Mouse (Mus musculus): ENCODE data around the gene Fcamr. TPM values are rescaled to one million over a fixed set of nuclear protein-coding genes. Genes with fewer than 3 reads are reported as not detected.

The Fcamr gene
- not detected in 2 replicates for polyA plus RNA-seq (2021; fragmentation: Nextera tagmentation)
- long read RNA-seq, experiment 1, result 0 reads
- long read RNA-seq, experiment 2, result 0 reads

DNA sequence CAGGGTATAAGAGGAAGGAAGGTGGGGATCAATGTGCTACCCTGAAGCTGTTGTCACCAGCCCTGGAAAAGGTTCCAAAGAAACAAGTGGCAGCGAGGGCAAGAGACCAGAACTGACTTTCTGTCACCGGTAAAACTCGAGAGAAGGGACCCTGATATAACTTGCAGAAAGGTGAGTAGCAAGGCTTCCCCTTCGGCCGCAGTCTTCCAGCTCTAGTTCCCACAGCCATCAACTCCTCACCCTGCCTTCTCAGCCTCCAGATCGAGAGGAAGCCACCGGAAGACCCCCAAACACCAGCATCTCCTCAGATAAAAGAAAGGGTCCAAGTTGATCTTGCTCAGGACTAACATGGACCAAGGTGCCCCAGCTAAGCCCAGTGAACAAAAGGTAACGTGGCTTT, at the start of gene Fcamr:
Fcamr (plus strand) TSS at position 301 of the 400 bp plus-strand sequence.

DNA sequence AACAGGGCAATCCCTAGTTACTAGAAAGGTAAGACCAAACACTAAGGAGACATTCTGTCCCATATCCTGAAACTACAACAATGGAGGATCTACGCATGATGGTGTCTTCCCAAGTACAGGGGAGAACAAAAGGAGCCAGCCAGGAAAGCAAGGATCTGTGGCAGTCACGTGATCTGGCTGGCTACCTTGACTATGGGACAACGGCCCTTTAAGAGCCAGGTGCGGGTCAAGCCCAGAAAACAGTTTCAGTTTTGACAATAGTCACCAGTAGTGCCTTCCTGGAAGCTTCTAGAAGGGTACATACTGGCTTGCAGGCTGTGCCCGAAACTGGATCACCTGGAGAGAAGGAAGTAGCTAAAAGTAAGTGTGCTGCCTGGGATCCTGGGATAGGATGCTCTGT, 25.7 kb downstream of the Fcamr start, which contains the start of gene Pigr:
Pigr (plus strand) TSS at position 237 of the 400 bp plus-strand sequence.

Other genes starting within 250 kb of the Fcamr start
- gene Zp3r, start 171.3 kb upstream of the Fcamr start, polyA plus RNA-seq (2021; fragmentation: Nextera tagmentation), result not detected in 2 replicates
- gene C4bp, start 139.3 kb upstream of the Fcamr start, polyA plus RNA-seq (2021; fragmentation: Nextera tagmentation), result not detected in 2 replicates
- not detected in 2 replicates for gene Gm29427, start 85.1 kb upstream of the Fcamr start, polyA plus RNA-seq (2021; fragmentation: Nextera tagmentation)
- 20.3 and 28.7 TPM in 2 replicates for gene Yod1, start 83.6 kb upstream of the Fcamr start, polyA plus RNA-seq (2021; fragmentation: Nextera tagmentation)
- gene Pfkfb2, start 71.6 kb upstream of the Fcamr start, polyA plus RNA-seq (2021; fragmentation: Nextera tagmentation), result 6.5 and 7.2 TPM in 2 replicates
- gene AA986860, start 68.9 kb upstream of the Fcamr start, polyA plus RNA-seq (2021; fragmentation: Nextera tagmentation), result 0.89 and 0.95 TPM in 2 replicates
- 0.06 TPM in 1 of 2 replicates, not detected in the other for gene Pigr, start 25.8 kb downstream of the Fcamr start, polyA plus RNA-seq (2021; fragmentation: Nextera tagmentation)
- 0.35 and 0.97 TPM in 2 replicates for gene Fcmr, start 64.8 kb downstream of the Fcamr start, polyA plus RNA-seq (2021; fragmentation: Nextera tagmentation)
- gene Il24, start 86.6 kb downstream of the Fcamr start, polyA plus RNA-seq (2021; fragmentation: Nextera tagmentation), result not detected in 2 replicates
- gene Il20, start 110.5 kb downstream of the Fcamr start, polyA plus RNA-seq (2021; fragmentation: Nextera tagmentation), result not detected in 2 replicates
- gene Il19, start 139.2 kb downstream of the Fcamr start, polyA plus RNA-seq (2021; fragmentation: Nextera tagmentation), result not detected in 2 replicates
- gene Il10, start 218.9 kb downstream of the Fcamr start, polyA plus RNA-seq (2021; fragmentation: Nextera tagmentation), result not detected in 2 replicates